Mouse (Mus musculus) small intestine, adult 10 weeks (tissue): ENCODE measurements around the gene Aqp1. TPM values are rescaled to one million over a fixed set of nuclear protein-coding genes. Genes with fewer than 3 reads are reported as not detected.

Source experiments
- polyA plus RNA-seq: library from polyadenylated mRNA; stranded (reverse); fragments of 350-450 nt; fragmentation: Illumina TruSeq; extraction: RNeasy Lipid Tissue Mini Kit (QIAGEN cat#74804); gene quantifications from one replicate; pipeline ENCODE4 v1.2.3, GENCODE M21; 2014; ENCODE audit warnings: low replicate concordance

The Aqp1 gene
- 10.2 TPM for polyA plus RNA-seq

GRCm38 (mm10) chr6:55335989-55336514 is at the start of gene Aqp1:
TSS of gene Aqp1 (plus strand) at chr6:55336432.

GRCm38 (mm10) chr6:55376076-55376475 is 39.8 kb downstream of the Aqp1 start, which contains the start of gene Ghrhr:
TSS of gene Ghrhr (plus strand) at chr6:55376295.

Other genes with a start within 250 kb of the Aqp1 start
- not detected for gene Crhr2, start 203.4 kb upstream of the Aqp1 start, polyA plus RNA-seq
- gene Inmt, start 161.4 kb upstream of the Aqp1 start, polyA plus RNA-seq, result not detected
- 0.26 TPM for gene Mindy4, start 133.0 kb upstream of the Aqp1 start, polyA plus RNA-seq
- gene Ghrhr, start 39.9 kb downstream of the Aqp1 start, polyA plus RNA-seq, result not detected
- gene Adcyap1r1, start 115.5 kb downstream of the Aqp1 start, polyA plus RNA-seq, result 0.37 TPM